Mouse (Mus musculus): ENCODE results near the gene Gabbr2.

GRCm38 (mm10) chr4:46832834-46833544 is 158.7 kb downstream of the Gabbr2 start:
- TF ChIP-seq CTCF (IDR thresholded peaks at IDR 0.05; ENCODE audit: control insufficient read depth, insufficient read depth, insufficient read length) (no peak), MAX (IDR thresholded peaks at IDR 0.05) (no peak), USF1 (IDR thresholded peaks at IDR 0.05; ENCODE audit: low read depth) (no peak)

All from C2C12 (cell line).